Mouse (Mus musculus): Measurements from ENCODE around the gene Mnd1. TPM values are rescaled to one million over a fixed set of nuclear protein-coding genes. Genes with fewer than 3 reads are reported as not detected.

Mnd1 gene
- total and polyA plus RNA-seq, 3 experiments: 0.18 to 3.0 (median 2.0) TPM

DNA sequence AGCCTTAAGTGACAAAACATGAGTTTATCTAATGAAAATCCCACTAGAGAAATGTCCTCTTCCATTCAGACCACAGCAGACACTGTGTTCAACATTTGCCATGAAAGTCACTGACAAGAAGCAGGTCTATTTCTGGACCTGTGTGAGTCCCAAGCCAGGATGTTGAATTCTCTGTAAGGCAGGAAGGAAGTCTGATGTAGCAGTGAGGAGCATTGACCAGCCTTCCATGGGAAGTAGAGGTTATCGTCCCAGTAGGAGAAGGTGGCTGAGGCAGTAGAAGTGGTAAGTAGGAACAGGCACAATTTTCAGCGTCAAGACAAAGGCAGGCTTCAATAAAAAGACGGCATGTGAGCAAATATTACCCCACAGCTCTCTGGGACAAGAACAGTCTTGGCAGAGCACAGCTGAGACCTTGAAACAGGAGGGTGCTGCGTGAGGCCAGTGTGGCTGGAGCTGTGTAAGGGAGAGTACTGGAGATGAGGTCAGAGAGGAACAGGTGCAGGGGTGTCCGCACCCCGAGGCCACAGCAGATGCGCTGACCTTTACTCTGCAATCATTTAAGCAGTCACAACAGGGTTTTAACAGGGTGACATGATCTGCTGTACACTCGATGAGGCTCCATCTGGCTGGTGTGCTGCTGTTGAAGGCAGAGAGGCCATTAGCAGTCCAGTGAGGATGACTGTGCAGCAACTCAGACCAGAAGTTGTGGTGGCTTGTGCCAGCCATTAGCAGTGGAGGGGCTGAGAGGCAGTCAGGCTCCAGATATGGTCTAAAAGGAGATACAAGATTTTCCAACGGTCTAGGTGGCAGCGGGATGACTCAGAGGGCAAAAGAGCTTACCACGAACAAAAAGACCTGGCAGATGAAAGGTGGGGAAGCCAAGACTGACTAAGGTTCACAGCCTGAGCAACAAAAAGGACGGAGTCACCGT is 93.8 kb downstream of the Mnd1 start:
- DNase-seq: peak; percentile 25 to 30
- Histone ChIP-seq H3K79me2 (replicated peaks; ENCODE audit: control insufficient read depth, insufficient read depth, low read length) (no peaks in the 10 kb centered on the region), H3K4me3 (peak overlapping the region; percentile 16; the same call in 1 of the 2 replicates), H3K27ac (peak overlapping the region; percentile 70), H3K36me3 (ENCODE audit: control insufficient read depth, insufficient read depth, low read length) (peaks cover 7% of the 10 kb centered on the region; the same call in 1 of the 2 replicates), H3K9ac (ENCODE audit: low read depth, low read length) (no peak overlapping the region), H3K4me1 (ENCODE audit: control insufficient read depth, insufficient read depth, low read length) (peaks cover 9% of the 10 kb centered on the region), H3K27me3 (ENCODE audit: control insufficient read depth, insufficient read depth, low read length) (no peaks in the 10 kb centered on the region)
- TF ChIP-seq EP300 (IDR thresholded peaks at IDR 0.05; ENCODE audit: insufficient read depth, low read depth, low read length) (no peak), POLR2A (IDR thresholded peaks at IDR 0.05; ENCODE audit: insufficient read depth, low read depth, low read length) (no peak), CTCF (IDR thresholded peaks at IDR 0.05) (no peak)
- intact Hi-C loops (cut with DNase I): no loop called here
- 39% methylated on average over 13 of the region's 13 CpGs for WGBS

DNA sequence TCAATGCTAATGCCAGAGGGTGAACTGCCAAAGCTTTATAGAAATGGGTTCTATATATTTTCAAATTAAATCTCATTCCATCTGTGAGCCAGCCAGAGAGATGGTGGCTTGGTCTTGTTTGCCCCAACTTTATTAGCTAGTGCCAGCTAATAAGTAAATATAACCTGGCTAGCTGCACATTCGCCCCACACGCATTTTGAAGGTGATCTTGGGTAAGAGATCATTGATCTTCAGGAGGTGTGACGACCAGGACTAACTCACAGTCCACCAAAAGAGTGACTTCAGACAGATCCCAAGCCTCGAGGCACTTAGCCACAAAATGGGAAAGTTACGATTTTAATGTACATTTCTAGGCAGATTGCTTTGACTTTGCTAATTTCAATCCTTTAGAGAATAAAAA is 94.6 kb downstream of the Mnd1 start:
- no peak for DNase-seq
- Histone ChIP-seq H3K27ac (no peak overlapping the region; the same call in 1 of the 2 replicates), H3K4me3 (no peak overlapping the region), H3K36me3 (ENCODE audit: control insufficient read depth, insufficient read depth, low read length) (peaks cover 7% of the 10 kb centered on the region; the same call in 1 of the 2 replicates), H3K27me3 (ENCODE audit: control insufficient read depth, insufficient read depth, low read length) (no peaks in the 10 kb centered on the region), H3K4me1 (ENCODE audit: control insufficient read depth, insufficient read depth, low read length) (peaks cover 9% of the 10 kb centered on the region), H3K79me2 (replicated peaks; ENCODE audit: control insufficient read depth, insufficient read depth, low read length) (no peaks in the 10 kb centered on the region), H3K9ac (ENCODE audit: low read depth, low read length) (no peak overlapping the region)
- WGBS: 90% methylated on average over 5 of the region's 5 CpGs
- intact Hi-C loops (cut with DNase I): no loop called here
- TF ChIP-seq CTCF (IDR thresholded peaks at IDR 0.05) (no peak), POLR2A (IDR thresholded peaks at IDR 0.05; ENCODE audit: insufficient read depth, low read depth, low read length) (no peak), EP300 (IDR thresholded peaks at IDR 0.05; ENCODE audit: insufficient read depth, low read depth, low read length) (no peak)

DNA sequence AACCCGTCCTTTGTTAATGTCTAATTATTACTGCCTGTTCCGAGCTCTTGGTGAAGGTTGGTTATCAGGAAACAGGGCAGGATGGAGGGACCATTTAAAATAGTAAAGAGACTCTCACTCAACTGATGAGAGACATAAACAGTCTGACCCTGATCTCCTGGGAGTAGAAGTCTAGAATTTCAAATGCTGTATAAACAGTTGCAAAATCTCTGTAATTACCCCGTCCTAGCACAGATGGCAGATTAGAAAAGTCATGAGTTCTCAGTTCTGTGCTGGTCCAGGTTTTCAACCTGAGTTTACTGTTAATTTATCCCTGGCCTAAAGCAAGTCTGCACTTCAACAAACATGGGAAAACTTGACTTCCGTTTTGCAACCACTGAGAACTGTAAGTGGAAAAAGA is 95.5 kb downstream of the Mnd1 start:
- Histone ChIP-seq H3K27me3 (ENCODE audit: control insufficient read depth, insufficient read depth, low read length) (no peaks in the 10 kb centered on the region), H3K79me2 (replicated peaks; ENCODE audit: control insufficient read depth, insufficient read depth, low read length) (no peaks in the 10 kb centered on the region), H3K4me3 (no peak overlapping the region), H3K27ac (no peak overlapping the region), H3K4me1 (ENCODE audit: control insufficient read depth, insufficient read depth, low read length) (peaks cover 9% of the 10 kb centered on the region), H3K9ac (ENCODE audit: low read depth, low read length) (no peak overlapping the region), H3K36me3 (ENCODE audit: control insufficient read depth, insufficient read depth, low read length) (peaks cover 7% of the 10 kb centered on the region; the same call in 1 of the 2 replicates)
- 44% methylated on average over 4 of the region's 4 CpGs for WGBS
- DNase-seq: no peak
- TF ChIP-seq POLR2A (IDR thresholded peaks at IDR 0.05; ENCODE audit: insufficient read depth, low read depth, low read length): no peak
- no peak for TF ChIP-seq EP300 (IDR thresholded peaks at IDR 0.05; ENCODE audit: insufficient read depth, low read depth, low read length)
- TF ChIP-seq CTCF (IDR thresholded peaks at IDR 0.05): no peak
- intact Hi-C loops (cut with DNase I): no loop called here

DNA sequence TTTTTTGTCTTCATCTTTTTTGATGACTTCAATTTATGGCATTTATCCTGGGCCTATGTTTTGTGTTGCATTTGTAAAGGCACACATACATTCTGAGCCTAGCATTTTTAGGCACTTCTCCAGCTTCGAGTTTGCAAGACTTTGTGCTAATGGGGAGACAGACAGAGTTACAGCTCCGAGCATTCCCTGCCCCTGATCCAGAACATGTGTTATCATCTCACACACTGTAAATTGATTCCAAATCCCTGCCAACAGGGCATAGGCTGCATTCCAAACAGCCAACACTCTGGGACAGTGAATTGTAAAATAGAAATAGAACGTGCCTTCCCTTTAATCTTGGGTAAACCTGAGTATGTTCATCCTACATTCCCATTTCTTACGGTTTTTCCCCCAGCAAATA is 95.9 kb downstream of the Mnd1 start:
- no peak for DNase-seq
- TF ChIP-seq EP300 (IDR thresholded peaks at IDR 0.05; ENCODE audit: insufficient read depth, low read depth, low read length) (no peak), CTCF (IDR thresholded peaks at IDR 0.05) (no peak), POLR2A (IDR thresholded peaks at IDR 0.05; ENCODE audit: insufficient read depth, low read depth, low read length) (no peak)
- H3K4me1 ChIP-seq (ENCODE audit: control insufficient read depth, insufficient read depth, low read length): peaks cover 9% of the 10 kb centered on the region
- WGBS: 49% methylated on average over 4 of the region's 4 CpGs
- no peaks in the 10 kb centered on the region for H3K79me2 ChIP-seq (replicated peaks; ENCODE audit: control insufficient read depth, insufficient read depth, low read length)
- no peaks in the 10 kb centered on the region for H3K27me3 ChIP-seq (ENCODE audit: control insufficient read depth, insufficient read depth, low read length)
- peaks cover 7% of the 10 kb centered on the region; the same call in 1 of the 2 replicates for H3K36me3 ChIP-seq (ENCODE audit: control insufficient read depth, insufficient read depth, low read length)
- H3K27ac ChIP-seq: no peak overlapping the region
- no peak overlapping the region for H3K4me3 ChIP-seq
- intact Hi-C loops (cut with DNase I): no loop called here
- H3K9ac ChIP-seq (ENCODE audit: low read depth, low read length): no peak overlapping the region

DNA sequence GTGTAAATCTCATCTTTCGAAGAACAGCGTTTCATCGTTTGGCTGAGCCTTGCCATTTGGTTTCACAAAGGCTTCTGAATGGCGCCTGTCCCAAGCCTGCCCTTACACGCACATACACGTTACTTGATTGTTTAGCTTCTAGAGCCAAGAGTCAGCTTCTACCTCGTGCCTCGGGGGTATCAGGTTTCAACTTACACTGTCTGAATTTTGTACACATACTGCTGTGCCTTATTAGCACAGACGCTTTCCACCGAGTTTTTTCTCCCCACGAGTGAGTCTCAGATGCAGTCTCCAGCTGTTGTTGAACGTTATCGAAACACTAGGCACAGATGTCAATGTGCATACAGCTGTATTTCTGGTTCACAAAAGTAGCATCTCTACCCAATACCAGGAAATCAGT is 96.3 kb downstream of the Mnd1 start:
- Histone ChIP-seq H3K9ac (ENCODE audit: low read depth, low read length) (no peak overlapping the region), H3K4me3 (no peak overlapping the region)
- TF ChIP-seq CTCF (IDR thresholded peaks at IDR 0.05): no peak
- no peak for TF ChIP-seq EP300 (IDR thresholded peaks at IDR 0.05; ENCODE audit: insufficient read depth, low read depth, low read length)
- TF ChIP-seq POLR2A (IDR thresholded peaks at IDR 0.05; ENCODE audit: insufficient read depth, low read depth, low read length): no peak

DNA sequence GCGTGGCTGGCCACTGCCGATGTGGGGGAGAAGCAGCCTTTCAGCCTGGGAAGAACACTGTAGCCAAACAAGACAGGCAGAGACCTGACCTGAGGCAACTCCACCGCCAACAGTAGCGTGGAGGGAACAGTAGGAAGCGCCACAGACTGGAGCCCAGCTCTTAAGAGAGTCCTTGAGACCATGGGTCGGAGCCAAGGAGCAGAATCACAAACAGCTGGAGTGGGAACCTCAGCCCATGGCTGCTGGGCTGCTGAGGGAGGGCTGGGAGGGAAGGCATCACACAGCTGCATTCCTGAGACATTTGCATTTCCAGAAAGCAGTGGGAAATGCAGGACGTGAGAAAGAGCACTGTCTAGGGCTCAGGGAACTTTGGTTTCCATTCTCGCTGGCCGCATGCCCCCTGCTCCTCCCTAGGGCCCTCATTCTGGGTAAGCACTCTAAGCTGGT is 106.8 kb downstream of the Mnd1 start:
- DNase-seq: peak; percentile 59 to 60
- WGBS: 16% methylated on average over 9 of the region's 9 CpGs
- Histone ChIP-seq H3K79me2 (replicated peaks; ENCODE audit: control insufficient read depth, insufficient read depth, low read length) (no peaks in the 10 kb centered on the region), H3K27me3 (ENCODE audit: control insufficient read depth, insufficient read depth, low read length) (no peaks in the 10 kb centered on the region), H3K4me1 (ENCODE audit: control insufficient read depth, insufficient read depth, low read length) (no peaks in the 10 kb centered on the region; the same call in 1 of the 2 replicates), H3K9ac (ENCODE audit: low read depth, low read length) (no peak overlapping the region), H3K27ac (no peak overlapping the region), H3K36me3 (ENCODE audit: control insufficient read depth, insufficient read depth, low read length) (no peaks in the 10 kb centered on the region), H3K4me3 (no peak overlapping the region)
- intact Hi-C loops (cut with DNase I): loop anchor here (10.0 kb wide), 1 partner anchor 994 kb away; the partner anchor contains the start of gene Plrg1
- TF ChIP-seq POLR2A (IDR thresholded peaks at IDR 0.05; ENCODE audit: insufficient read depth, low read depth, low read length) (no peak), EP300 (IDR thresholded peaks at IDR 0.05; ENCODE audit: insufficient read depth, low read depth, low read length) (0 out of 2 replicates have a peak, but pooled peaks have one; percentile 7), CTCF (IDR thresholded peaks at IDR 0.05) (peak; percentile 27; the same call in 1 of the 2 replicates)

More for the DNA sequence above, 96.3 kb downstream of the Mnd1 start:
- intact Hi-C loops (cut with DNase I): no loop called here
- H3K79me2 ChIP-seq (replicated peaks; ENCODE audit: control insufficient read depth, insufficient read depth, low read length): no peaks in the 10 kb centered on the region
- 57% methylated on average over 13 of the region's 13 CpGs for WGBS
- H3K4me1 ChIP-seq (ENCODE audit: control insufficient read depth, insufficient read depth, low read length): peaks cover 9% of the 10 kb centered on the region
- no peak for DNase-seq
- H3K27me3 ChIP-seq (ENCODE audit: control insufficient read depth, insufficient read depth, low read length): no peaks in the 10 kb centered on the region
- H3K27ac ChIP-seq: no peak overlapping the region
- H3K36me3 ChIP-seq (ENCODE audit: control insufficient read depth, insufficient read depth, low read length): peaks cover 7% of the 10 kb centered on the region; the same call in 1 of the 2 replicates

Measured in heart, adult 2 months (tissue).